Mouse (Mus musculus): ENCODE data around the gene Ptcd3.
"Not testable (repeated sequence)": the region's sequence is repeated elsewhere in the genome, so short reads cannot be mapped to it uniquely, and the experiment has no call there.

Ptcd3 gene

DNA sequence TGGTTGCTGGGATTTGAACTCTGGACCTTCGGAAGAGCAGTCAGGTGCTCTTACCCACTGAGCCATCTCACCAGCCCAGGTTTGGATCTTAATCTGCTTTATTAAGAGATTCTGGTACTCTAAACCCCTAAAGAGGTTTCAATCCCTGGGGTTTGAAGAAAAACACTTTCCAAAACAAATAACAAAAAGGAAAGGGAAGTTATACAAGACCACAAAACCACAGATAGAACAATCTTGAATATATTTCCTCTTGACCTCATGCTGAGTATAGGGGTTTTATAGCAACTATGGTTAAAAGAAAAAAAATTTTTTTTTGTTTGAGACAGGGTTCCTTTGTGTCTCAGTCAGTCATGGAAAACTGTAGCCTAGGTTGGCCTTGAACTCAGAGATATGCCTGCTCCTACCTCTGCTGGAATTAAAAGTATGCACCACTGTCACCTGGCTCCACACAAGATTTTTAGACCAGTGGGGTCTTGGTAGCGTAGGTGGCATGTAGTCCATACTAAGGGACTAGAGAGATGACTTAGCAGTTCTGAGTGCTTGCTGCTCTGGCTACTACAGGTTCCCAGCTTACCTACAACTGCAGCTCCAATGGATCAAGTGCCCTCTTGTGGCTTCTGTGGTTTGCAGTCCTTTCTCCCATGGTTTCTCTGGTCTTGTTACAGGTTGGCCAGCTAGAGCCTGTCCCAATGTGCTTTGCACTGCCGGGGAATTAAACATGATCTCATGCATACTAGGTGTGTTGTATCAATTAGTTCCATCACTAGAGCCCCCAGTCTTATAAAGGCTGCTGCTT lies 30.4 kb downstream of the Ptcd3 start:
- DNase-seq (ENCODE audit: extremely low read depth, insufficient read length, low spot score), result peak; percentile 9

DNA sequence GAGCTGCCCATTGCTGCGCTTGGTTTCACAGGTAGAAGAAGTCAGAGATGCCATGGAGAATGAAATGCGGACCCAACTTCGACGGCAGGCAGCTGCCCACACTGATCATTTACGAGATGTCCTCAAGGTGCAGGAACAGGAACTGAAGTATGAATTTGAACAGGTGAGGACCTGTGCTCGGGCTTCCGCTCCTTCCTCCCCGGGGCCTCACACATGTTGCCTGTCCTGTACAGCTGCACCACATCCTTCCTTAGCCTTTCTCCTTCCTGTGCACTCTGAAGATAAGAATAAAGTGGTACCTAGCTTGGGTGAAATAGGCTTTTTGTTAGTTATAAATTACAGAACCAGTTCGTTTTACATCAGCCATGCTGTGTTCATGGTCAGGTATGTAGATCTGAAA lies 37.2 kb downstream of the Ptcd3 start:
- DNase-seq (ENCODE audit: extremely low read depth, insufficient read length, low spot score), result no peak

GRCm38 (mm10) chr6:71868809-71869208 lies 39.7 kb downstream of the Ptcd3 start:
- no peak for DNase-seq (ENCODE audit: extremely low read depth, insufficient read length, low spot score)

DNA sequence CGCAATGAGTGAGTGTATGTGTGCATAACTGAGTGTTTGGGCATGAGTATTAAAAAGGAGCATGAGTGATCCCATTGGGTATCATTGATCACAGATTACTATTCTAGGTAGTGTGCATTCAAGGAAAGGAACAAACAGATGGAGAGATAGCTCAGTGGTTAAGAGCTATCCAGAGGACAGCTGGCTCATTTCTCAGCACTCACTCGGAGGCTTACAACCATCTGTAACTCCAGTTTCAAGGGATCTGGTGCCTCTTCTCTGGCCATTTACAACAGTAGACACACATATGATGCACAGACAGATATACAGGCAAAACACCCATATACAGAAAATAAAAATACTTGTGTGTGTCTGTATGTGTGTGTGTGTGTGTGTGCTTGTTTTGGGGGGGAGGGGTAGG lies 40.8 kb downstream of the Ptcd3 start:
- DNase-seq (ENCODE audit: extremely low read depth, insufficient read length, low spot score), result no peak

DNA sequence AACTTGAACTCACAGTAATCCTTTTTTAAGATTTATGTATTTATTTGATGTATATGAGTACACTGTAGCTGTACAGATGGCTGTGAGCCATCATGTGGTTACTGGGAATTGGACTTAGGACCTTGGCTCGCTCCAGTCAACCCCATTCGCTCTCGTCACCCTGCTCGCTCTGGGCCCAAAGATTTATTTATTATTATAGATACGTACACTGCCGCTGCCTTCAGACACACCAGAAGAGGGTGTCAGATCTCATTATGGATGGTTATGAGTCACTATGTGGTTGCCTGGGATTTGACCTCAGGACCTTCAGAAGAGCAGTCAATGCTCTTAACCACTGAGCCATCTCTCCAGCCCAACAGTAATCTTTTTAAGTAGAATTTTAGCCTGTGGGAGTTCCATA lies 61.6 kb downstream of the Ptcd3 start:
- DNase-seq (ENCODE audit: extremely low read depth, insufficient read length, low spot score), result not testable (repeated sequence)

DNA sequence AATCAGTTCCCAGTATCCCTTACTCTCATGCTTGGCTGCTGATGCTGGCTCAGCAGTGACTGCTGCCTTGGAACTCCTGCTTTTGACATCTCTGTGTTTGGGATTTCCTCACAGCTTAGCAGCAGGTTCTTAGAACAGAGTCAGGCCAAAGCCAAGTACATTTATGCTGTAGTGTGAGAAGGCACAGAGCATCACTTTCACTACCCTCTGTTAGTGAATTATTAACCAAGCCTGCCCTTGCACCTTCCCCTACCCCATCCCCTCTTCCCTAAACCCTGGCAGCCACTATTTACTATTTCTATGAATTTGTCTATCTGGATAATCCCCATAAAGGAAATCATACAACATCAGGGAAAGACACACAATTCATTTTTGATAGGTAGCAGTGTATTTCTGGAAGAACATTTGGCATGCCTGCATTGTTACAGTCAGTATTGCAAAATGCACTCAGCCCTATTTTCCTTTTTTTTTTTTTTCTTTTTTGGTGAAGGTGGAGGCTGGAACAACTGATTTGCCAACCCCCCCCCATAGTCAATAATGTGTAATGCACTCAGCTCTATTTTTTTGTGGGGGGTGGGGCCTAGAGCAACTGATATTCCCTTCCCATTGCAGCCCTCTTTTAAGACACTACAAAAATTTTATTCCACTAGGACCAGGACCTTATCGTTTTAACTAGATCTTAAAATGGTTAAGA lies 67.8 kb downstream of the Ptcd3 start:
- DNase-seq (ENCODE audit: extremely low read depth, insufficient read length, low spot score), result no peak

GRCm38 (mm10) chr6:71839815-71840214 lies 68.7 kb downstream of the Ptcd3 start:
- no peak for DNase-seq (ENCODE audit: extremely low read depth, insufficient read length, low spot score)

- no peak for DNase-seq (ENCODE audit: extremely low read depth, insufficient read length, low spot score)
These were observed 71.7 kb downstream of the Ptcd3 start for GRCm38 (mm10) chr6:71836811-71837210.

DNA sequence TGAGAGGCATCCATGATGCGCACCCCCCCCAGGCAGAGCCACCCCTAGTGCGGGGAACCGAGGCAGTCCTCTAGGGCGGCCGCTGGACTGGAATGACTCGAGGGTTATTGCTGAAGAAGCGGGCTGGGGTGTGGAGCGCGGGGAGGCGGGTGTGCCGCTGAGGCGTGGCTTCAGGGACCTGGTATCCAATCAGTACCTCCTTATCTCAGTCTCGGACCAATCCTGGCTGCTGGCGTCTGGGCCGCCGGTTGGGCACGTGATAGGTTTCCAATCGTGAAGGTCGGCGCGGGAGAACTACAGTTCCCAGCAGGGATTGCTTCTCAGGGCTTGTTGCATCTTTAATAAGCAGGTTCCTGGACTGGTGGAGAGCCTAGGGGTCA lies 77.0 kb downstream of the Ptcd3 start:
- peak; percentile 94 for DNase-seq (ENCODE audit: extremely low read depth, insufficient read length, low spot score)

- peak; percentile 98 for DNase-seq (ENCODE audit: extremely low read depth, insufficient read length, low spot score)
These were observed 77.6 kb downstream of the Ptcd3 start, which contains the start of gene Immt for GRCm38 (mm10) chr6:71830690-71831580. Gene Immt (plus strand): TSS chr6:71831331.

All from 3134 (cell line).